Mouse (Mus musculus) T-cell, adult 2 months (primary cell): ENCODE measurements around the gene Olfr414.

ENCODE experiments used
- DNase-seq: peaks from one replicate; pipeline ENCODE4 v3.0.0; 2022; ENCODE audit warnings: low spot score

The Olfr414 gene

GRCm38 (mm10) chr1:174423764-174424163 lies at the start of gene Olfr414:
Olfr414 (plus strand) TSS chr1:174424064.
- DNase-seq, result no peak

DNA sequence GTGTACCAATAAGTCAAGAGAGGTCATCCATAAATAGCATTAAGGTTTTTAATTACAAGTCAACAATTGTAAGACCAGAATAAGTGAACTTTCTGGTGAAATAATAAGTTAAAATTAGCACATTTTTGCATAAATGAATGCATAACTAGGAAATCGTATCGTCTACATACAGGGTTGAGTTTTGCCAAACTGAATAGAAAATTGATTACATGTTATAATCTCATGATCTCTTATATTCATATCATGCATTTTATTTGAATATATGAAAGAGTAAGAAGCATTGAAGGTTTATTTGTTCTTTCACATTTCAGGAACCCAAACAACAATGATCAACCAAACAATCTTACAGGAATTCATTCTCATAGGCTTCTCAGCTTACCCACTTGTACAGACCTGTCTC lies 33.1 kb upstream of the Olfr414 start, which contains the start of gene Olfr248:
TSS of gene Olfr248 (plus strand) at position 301 of the 400 bp plus-strand sequence.
- DNase-seq, result no peak

DNA sequence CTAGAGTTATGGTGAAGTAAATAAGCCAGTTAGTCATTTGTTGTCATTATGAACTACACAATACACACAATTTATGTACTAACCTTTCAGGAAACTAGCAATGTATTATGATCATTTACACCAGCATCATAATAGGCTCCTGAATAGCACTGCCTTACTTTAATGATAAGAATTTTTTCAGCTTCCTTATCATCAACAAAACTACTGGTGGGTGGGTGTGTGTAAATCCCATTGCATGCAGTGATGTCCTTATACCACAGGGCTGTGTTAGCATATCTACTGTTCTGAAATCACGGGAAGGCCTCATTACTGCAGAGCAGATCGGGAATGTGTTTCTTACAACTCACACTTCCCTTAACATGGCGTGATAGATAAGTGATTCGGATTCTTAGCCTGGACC lies 905 bp upstream of the Olfr414 start:
- DNase-seq, result no peak

DNA sequence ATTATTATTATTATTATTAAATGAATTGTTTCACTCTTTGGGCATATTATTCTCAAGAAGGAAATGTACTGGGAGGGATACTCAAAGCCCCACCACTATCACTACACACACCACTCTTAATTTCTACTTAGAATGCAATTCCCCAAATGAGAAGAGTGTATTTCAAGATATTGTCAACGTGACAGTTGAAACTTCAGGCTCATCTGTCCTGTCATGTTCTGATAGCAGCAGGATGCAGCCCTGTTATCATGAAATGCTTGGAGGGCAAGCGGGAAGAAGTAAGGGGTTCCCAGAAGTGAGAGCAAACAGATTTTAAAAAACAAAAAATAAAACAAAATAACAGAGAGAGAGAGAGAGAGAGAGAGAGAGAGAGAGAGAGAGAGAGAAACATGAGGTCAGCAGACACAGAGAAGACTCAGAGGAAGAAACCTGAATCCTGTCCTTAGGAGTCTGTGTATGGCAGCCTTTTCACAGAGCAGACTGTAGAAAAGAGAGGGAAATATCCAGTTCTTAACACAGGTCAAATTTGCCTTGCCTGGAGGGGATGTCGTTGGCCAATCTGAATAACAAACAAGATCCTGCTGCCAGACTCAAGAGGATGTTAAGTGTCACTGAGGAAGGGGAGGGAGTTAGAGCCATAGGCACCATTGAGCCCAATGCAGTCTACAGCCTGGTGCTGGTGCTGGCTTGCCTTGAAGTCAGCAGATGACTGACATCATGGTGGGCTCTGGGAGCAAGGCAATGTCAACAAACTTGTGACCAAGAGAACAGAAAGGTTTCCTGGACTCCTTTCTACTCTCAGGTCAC lies 2.5 kb downstream of the Olfr414 start:
- DNase-seq, result no peak

GRCm38 (mm10) chr1:174427402-174427801 lies 3.5 kb downstream of the Olfr414 start:
- DNase-seq, result no peak

- DNase-seq, result no peak
These were observed 4.5 kb downstream of the Olfr414 start for GRCm38 (mm10) chr1:174428407-174428806.

DNA sequence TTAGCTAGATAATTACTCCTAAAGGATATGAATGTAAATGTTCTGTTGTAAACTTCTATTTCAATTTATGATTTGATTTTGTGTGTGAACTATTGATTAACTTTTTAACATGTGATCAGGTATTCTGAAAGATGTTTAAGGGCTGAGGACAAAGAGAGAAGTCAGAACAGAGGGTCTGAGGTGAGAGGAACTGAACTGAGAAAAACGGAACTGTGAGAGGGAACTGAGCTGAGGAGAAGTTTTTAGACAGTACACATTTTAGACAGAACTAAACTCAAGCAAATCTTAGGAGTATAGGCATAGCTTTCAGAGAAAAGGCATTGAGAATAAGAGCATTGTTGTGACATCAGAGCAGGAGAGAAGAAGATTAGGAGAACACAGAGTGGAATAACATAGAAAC lies 10.3 kb downstream of the Olfr414 start:
- no peak for DNase-seq

DNA sequence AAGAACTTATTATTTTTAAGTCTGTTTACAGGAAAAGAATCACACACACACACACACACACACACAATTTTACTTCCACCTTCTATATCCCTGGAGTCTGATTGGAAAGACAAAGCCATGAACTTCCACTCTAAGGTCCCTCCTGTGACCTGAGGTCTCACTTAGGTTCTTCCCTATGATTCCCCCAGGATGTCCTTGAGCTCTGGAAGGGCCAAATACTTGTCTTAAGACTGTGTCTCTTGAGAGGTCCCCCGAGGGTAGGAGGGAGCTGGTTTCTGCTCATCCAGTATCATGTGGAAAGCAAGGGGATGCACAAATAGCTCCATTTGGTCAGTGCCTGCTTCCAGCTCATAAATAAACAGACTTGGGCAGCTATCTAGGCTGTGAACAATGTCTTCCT lies 17.9 kb downstream of the Olfr414 start, which contains the start of gene Olfr220:
TSS of gene Olfr220 (plus strand) at position 301 of the 400 bp plus-strand sequence.
- no peak for DNase-seq

DNA sequence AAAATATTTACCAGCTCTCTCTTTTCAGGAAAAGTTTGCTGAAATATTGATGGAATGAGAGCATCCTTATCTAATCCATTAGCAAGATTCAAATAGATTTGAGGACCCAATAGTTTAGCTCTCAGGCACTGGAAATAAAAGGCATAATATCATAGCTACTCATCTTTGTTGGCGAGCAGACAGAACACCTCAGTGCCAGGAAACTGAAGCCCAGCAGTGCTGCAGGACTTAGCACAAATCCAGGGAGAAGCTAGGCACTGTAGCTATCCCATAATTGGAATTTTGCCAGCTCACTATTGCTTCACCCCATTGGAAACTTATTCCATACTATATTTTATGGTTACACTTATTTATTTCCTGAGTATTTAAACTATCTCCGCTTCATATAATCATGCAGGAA lies 31.2 kb downstream of the Olfr414 start:
- DNase-seq, result no peak

- DNase-seq, result no peak
These were observed 41.5 kb downstream of the Olfr414 start for GRCm38 (mm10) chr1:174465385-174465784.

- no peak for DNase-seq
These were observed 42.4 kb downstream of the Olfr414 start for GRCm38 (mm10) chr1:174466240-174466639.

GRCm38 (mm10) chr1:174469736-174470135 lies 45.9 kb downstream of the Olfr414 start:
- DNase-seq, result no peak

- no peak for DNase-seq
These were observed 58.7 kb downstream of the Olfr414 start for GRCm38 (mm10) chr1:174482567-174482966.
